Mouse (Mus musculus) ES-Bruce4 (cell line): Measurements from ENCODE around the gene Col9a1.

Experiments
- CTCF ChIP-seq: IDR thresholded peaks from one replicate; pipeline ENCODE4 v1.8.1; 2011; ENCODE audit warnings: low read depth, low read length
- EP300 ChIP-seq: IDR thresholded peaks from 2 replicates; pipeline ENCODE4 v1.6.1; 2011; ENCODE audit warnings: low read depth, low read length; ENCODE audit not compliant: insufficient read depth
- POLR2A ChIP-seq: IDR thresholded peaks from one replicate; pipeline ENCODE4 v1.8.1; 2011; ENCODE audit warnings: low read length; ENCODE audit not compliant: insufficient read depth

- no peak for TF ChIP-seq CTCF
- no peak for TF ChIP-seq POLR2A
- TF ChIP-seq EP300 = no peak
These were observed 48.6 kb downstream of the Col9a1 start for GRCm38 (mm10) chr1:24225825-24226526.
